Comparison of ENCODE assay signal across 8 mouse cellular contexts in the genomic region with DNA sequence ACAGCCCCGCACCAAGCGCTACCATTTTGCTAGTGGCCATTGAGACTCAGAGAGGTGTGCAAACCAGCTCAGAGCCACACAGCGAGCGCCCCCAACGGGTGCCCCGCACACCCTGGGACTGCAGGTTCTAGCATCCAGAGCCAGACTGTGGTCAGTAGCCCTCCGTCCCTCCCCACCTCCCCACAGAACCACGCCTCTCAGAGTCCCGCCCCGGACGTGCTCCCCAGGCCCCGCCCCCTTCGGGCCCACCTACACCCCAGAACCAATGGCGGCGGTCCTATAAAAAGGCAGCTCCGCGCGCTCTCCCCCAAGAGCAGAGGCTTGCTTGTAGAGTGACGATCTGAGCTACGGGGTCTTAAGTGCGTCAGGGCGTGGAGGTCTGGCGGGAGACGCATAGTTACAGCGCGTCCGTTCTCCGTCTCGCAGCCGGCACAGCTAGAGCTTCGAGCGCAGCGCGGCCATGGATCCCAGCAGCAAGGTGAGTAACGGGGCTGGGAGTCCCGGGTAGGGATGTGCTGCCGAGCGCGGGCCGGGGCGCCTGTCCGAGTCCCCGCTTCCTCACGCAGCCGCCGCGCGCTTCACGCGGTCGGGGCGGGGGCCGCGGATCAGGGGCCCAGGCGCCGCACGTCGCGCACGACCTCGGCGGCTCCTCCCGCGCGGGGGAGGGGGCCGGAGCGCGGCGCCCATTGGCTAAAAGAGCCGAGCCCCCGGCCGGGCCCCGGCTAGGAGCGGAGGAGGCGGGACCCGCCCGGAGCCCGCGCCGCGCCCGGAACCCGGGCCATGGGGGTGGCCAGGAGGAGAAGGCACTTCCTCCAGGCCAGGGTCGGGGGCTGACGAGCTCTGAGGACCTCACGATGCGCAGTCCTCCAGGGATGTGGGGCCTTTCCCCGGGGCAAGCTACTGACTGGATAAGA. TPM values are rescaled to one million over a fixed set of nuclear protein-coding genes. Genes with fewer than 3 reads are reported as not detected.
A peak's percentile ranks its signal among the peaks of the same experiment; 100 is the strongest.
DNase-seq lines count a peak whose midpoint lies in the region; ATAC-seq and TF ChIP-seq lines count a peak whose summit lies in the region.

Slc2a1 (plus strand) TSS at position 217 of the 914 bp plus-strand sequence.

- peak within 1 kb of the TSS; percentile 88 for H3ac ChIP-seq in C2C12 (ENCODE audit: control insufficient read depth, insufficient read length, low read depth)

- H3K4me1 ChIP-seq in heart, embryonic 14.5 days (ENCODE audit: control insufficient read depth in 2 of 2, insufficient read depth in 2 of 2, low read length in 2 of 2): peaks cover 27 to 62% of the 10 kb centered on the region in 2 experiments
- peaks cover 90% of the 10 kb centered on the region for H3K4me1 ChIP-seq in liver, embryonic 13.5 days (replicated peaks)
- H3K4me1 ChIP-seq in stomach, embryonic 16.5 days (ENCODE audit: control insufficient read depth, insufficient read depth, low read length): peaks cover 55% of the 10 kb centered on the region

- no peaks in the 10 kb centered on the region for H3K9me3 ChIP-seq in heart, embryonic 14.5 days (ENCODE audit: control insufficient read depth, low read length)
- no peaks in the 10 kb centered on the region for H3K9me3 ChIP-seq in liver, embryonic 13.5 days (replicated peaks)
- H3K9me3 ChIP-seq in stomach, embryonic 16.5 days (replicated peaks; ENCODE audit: control insufficient read depth, low read length): no peaks in the 10 kb centered on the region

- peak within 1 kb of the TSS; percentile 68 for H3K4me3 ChIP-seq in C2C12 (ENCODE audit: insufficient read depth, poor library complexity, severe bottlenecking)
- peak within 1 kb of the TSS; percentile 90 to 100 for H3K4me3 ChIP-seq in heart, embryonic 14.5 days (ENCODE audit: control insufficient read depth in 1 of 2, insufficient read depth in 1 of 2, low read depth in 1 of 2, low read length in 2 of 2)
- peak within 1 kb of the TSS; percentile 95 for H3K4me3 ChIP-seq in liver, embryonic 13.5 days (replicated peaks)
- peak within 1 kb of the TSS; percentile 85 for H3K4me3 ChIP-seq in stomach, embryonic 16.5 days (replicated peaks; ENCODE audit: low read length)

- H3K36me3 ChIP-seq in C2C12 (ENCODE audit: control insufficient read depth, insufficient read depth): peaks cover 25% of the 10 kb centered on the region
- peaks cover 24% of the 10 kb centered on the region for H3K36me3 ChIP-seq in heart, embryonic 14.5 days (ENCODE audit: control insufficient read depth, insufficient read depth, low read length)
- H3K36me3 ChIP-seq in liver, embryonic 13.5 days: peaks cover 40% of the 10 kb centered on the region
- H3K36me3 ChIP-seq in stomach, embryonic 16.5 days (ENCODE audit: control insufficient read depth, insufficient read depth, low read length): no peaks in the 10 kb centered on the region

- peaks cover 47% of the 10 kb centered on the region for H3K79me3 ChIP-seq in C2C12 (ENCODE audit: low read depth)

- WGBS in heart, embryonic 14.5 days: under 1% methylated on average over 79 of the region's 88 CpGs
- under 1% methylated on average over 80 of the region's 88 CpGs for WGBS in liver, embryonic 13.5 days (ENCODE audit: insufficient replicate concordance)
- whole genome bisulfite sequencing in stomach, embryonic 16.5 days: under 1% methylated on average over 88 of the region's 88 CpGs

- peak; percentile 97 for DNase-seq in brain, adult 2 months (ENCODE audit: low read depth, low spot score)
- peak; percentile 86 for DNase-seq in fibroblast of lung, adult 2 months (ENCODE audit: low read depth)
- peak; percentile 96 for DNase-seq in kidney, postnatal 14 days
- peak; percentile 98 for DNase-seq in liver, embryonic 13.5 days
- peak; percentile 99 for DNase-seq in neural tube, embryonic 10.5 days (ENCODE audit: extremely low spot score, low spot score)

- peak within 1 kb of the TSS; percentile 99 for H3K27ac ChIP-seq in heart, embryonic 14.5 days (replicated peaks in 1 of 2; ENCODE audit: control insufficient read depth in 1 of 2, insufficient read depth in 1 of 2, low read depth in 2 of 2, low read length in 2 of 2)
- H3K27ac ChIP-seq in liver, embryonic 13.5 days: peak within 1 kb of the TSS; percentile 95
- peak within 1 kb of the TSS; percentile 99 for H3K27ac ChIP-seq in stomach, embryonic 16.5 days (ENCODE audit: low read length)

- H3K79me2 ChIP-seq in C2C12 (ENCODE audit: control insufficient read depth, insufficient read depth): peaks cover 49% of the 10 kb centered on the region

- peak; percentile 91 for ATAC-seq in heart, embryonic 14.5 days (ENCODE audit: insufficient number of reproducible peaks, insufficient read depth, low FRiP score, low read depth)
- ATAC-seq in liver, embryonic 13.5 days (ENCODE audit: low read depth): peak; percentile 88
- peak; percentile 93 for ATAC-seq in stomach, embryonic 16.5 days (ENCODE audit: insufficient read depth, low FRiP score)

- H3K27me3 ChIP-seq in C2C12 (ENCODE audit: control insufficient read depth, insufficient read depth, insufficient read length): no peaks in the 10 kb centered on the region
- no peaks in the 10 kb centered on the region for H3K27me3 ChIP-seq in heart, embryonic 14.5 days (ENCODE audit: control insufficient read depth, insufficient read depth, low read length)
- H3K27me3 ChIP-seq in liver, embryonic 13.5 days: peaks cover 5% of the 10 kb centered on the region; the same call in 1 of the 2 replicates
- no peaks in the 10 kb centered on the region for H3K27me3 ChIP-seq in stomach, embryonic 16.5 days (ENCODE audit: control insufficient read depth, insufficient read depth, low read length)

- H3K9ac ChIP-seq in heart, embryonic 14.5 days (ENCODE audit: low read length): peak within 1 kb of the TSS; percentile 97
- H3K9ac ChIP-seq in liver, embryonic 13.5 days: peak within 1 kb of the TSS; percentile 97
- H3K9ac ChIP-seq in stomach, embryonic 16.5 days (ENCODE audit: low read length): peak within 1 kb of the TSS; percentile 87

- TF ChIP-seq CTCF in C2C12 (IDR thresholded peaks at IDR 0.05; ENCODE audit: control insufficient read depth, insufficient read depth, insufficient read length): peak; percentile 78

- H3K4me2 ChIP-seq in heart, embryonic 14.5 days (ENCODE audit: low read length): peak within 1 kb of the TSS; percentile 68
- H3K4me2 ChIP-seq in liver, embryonic 13.5 days: peak within 1 kb of the TSS; percentile 69
- H3K4me2 ChIP-seq in stomach, embryonic 16.5 days (ENCODE audit: low read depth, low read length): peak within 1 kb of the TSS; percentile 73

TF ChIP-seq in C2C12, 6 proteins besides CTCF, POLR2A, EP300 and RAD21:
- TF ChIP-seq MAX (IDR thresholded peaks at IDR 0.05) (peak; percentile 12), FOSL1 (IDR thresholded peaks at IDR 0.05; ENCODE audit: insufficient read depth, low read length, poor library complexity, severe bottlenecking) (no peak)

RNA-seq across cellular contexts. Expression of gene Slc2a1, which starts in this region (rescaled TPM):
- 49.0 TPM for polyA plus RNA-seq in C2C12 (2012; fragmentation: generic; extraction: Trizol)
- polyA plus RNA-seq in heart, embryonic 14.5 days (2014; fragmentation: Nextera tagmentation; extraction: Ambion mirVana): 159 and 166 TPM in 2 replicates
- polyA plus RNA-seq in liver, embryonic 13.5 days (2015; fragmentation: Nextera tagmentation; extraction: Ambion mirVana): 272 and 303 TPM in 2 replicates
- 142 and 155 TPM in 2 replicates for polyA plus RNA-seq in stomach, embryonic 16.5 days (2015; fragmentation: Nextera tagmentation; extraction: Ambion mirVana)

Comparison
In these comparisons a context has a peak if more than half of its experiments do, and no peak if none do; other contexts are left out.
1. Peak in every context shown above with its lines: DNase-seq, ATAC-seq, H3K4me3 ChIP-seq and H3K27ac ChIP-seq.